Mouse (Mus musculus): ENCODE measurements around the gene Kmt5b. TPM values are rescaled to one million over a fixed set of nuclear protein-coding genes. Genes with fewer than 3 reads are reported as not detected.
A peak's percentile ranks its signal among the peaks of the same experiment; 100 is the strongest.

Kmt5b gene
- polyA plus RNA-seq, 1 experiment from 2014 or later = 56.7 TPM

GRCm38 (mm10) chr19:3743362-3743761 lies 23.9 kb upstream of the Kmt5b start:
- Histone ChIP-seq H3K9ac (replicated peaks) (peak overlapping the region; percentile 75), H3K4me1 (replicated peaks) (peaks cover 18% of the 10 kb centered on the region), H3K27me3 (no peaks in the 10 kb centered on the region), H3K4me3 (replicated peaks) (peak overlapping the region; percentile 44), H3K9me3 (no peaks in the 10 kb centered on the region), H3K27ac (0 out of 2 replicates have a peak overlapping the region, but pooled peaks have one; percentile 93), H3K4me2 (replicated peaks) (peak overlapping the region; percentile 55), H3K36me3 (no peaks in the 10 kb centered on the region)
- 79% methylated on average over 7 of the region's 7 CpGs for WGBS
- peak; percentile 58 for ATAC-seq

- Histone ChIP-seq H3K9me3 (no peaks in the 10 kb centered on the region), H3K9ac (replicated peaks) (peak overlapping the region; percentile 75), H3K4me2 (replicated peaks) (peak overlapping the region; percentile 55), H3K4me1 (replicated peaks) (peaks cover 18% of the 10 kb centered on the region), H3K27me3 (no peaks in the 10 kb centered on the region), H3K36me3 (no peaks in the 10 kb centered on the region), H3K27ac (peak overlapping the region; percentile 93), H3K4me3 (replicated peaks) (peak overlapping the region; percentile 44)
- peak; percentile 80 for ATAC-seq
- WGBS = 3% methylated on average over 13 of the region's 13 CpGs
Observed at GRCm38 (mm10) chr19:3743851-3744512, 23.2 kb upstream of the Kmt5b start.

- H3K36me3 ChIP-seq = no peaks in the 10 kb centered on the region
- no peaks in the 10 kb centered on the region for H3K4me1 ChIP-seq (replicated peaks)
- no peak overlapping the region for H3K9ac ChIP-seq (replicated peaks)
- no peaks in the 10 kb centered on the region for H3K9me3 ChIP-seq
- ATAC-seq = no peak
- H3K27ac ChIP-seq = no peak overlapping the region
- no peak overlapping the region for H3K4me2 ChIP-seq (replicated peaks)
- WGBS = 64% methylated on average over 8 of the region's 8 CpGs
- H3K27me3 ChIP-seq = no peaks in the 10 kb centered on the region
- H3K4me3 ChIP-seq (replicated peaks) = no peak overlapping the region
Observed at GRCm38 (mm10) chr19:3752621-3753239, 14.5 kb upstream of the Kmt5b start.

GRCm38 (mm10) chr19:3753240-3753633 lies 14.0 kb upstream of the Kmt5b start:
- H3K9ac ChIP-seq (replicated peaks) = no peak overlapping the region
- no peak for ATAC-seq
- WGBS = 92% methylated on average over 1 of the region's 1 CpGs

GRCm38 (mm10) chr19:3753738-3754137 lies 13.5 kb upstream of the Kmt5b start:
- H3K9me3 ChIP-seq = no peaks in the 10 kb centered on the region
- no peaks in the 10 kb centered on the region for H3K4me1 ChIP-seq (replicated peaks)
- H3K27me3 ChIP-seq = no peaks in the 10 kb centered on the region
- 53% methylated on average over 8 of the region's 8 CpGs for WGBS
- H3K4me2 ChIP-seq (replicated peaks) = no peak overlapping the region
- H3K9ac ChIP-seq (replicated peaks) = no peak overlapping the region
- no peaks in the 10 kb centered on the region for H3K36me3 ChIP-seq
- no peak overlapping the region for H3K4me3 ChIP-seq (replicated peaks)
- H3K27ac ChIP-seq = no peak overlapping the region
- no peak for ATAC-seq

More at GRCm38 (mm10) chr19:3753240-3753633, 14.0 kb upstream of the Kmt5b start:
- Histone ChIP-seq H3K27ac (no peak overlapping the region), H3K4me3 (replicated peaks) (no peak overlapping the region), H3K36me3 (no peaks in the 10 kb centered on the region), H3K4me2 (replicated peaks) (no peak overlapping the region), H3K27me3 (no peaks in the 10 kb centered on the region), H3K9me3 (no peaks in the 10 kb centered on the region), H3K4me1 (replicated peaks) (no peaks in the 10 kb centered on the region)

GRCm38 (mm10) chr19:3757861-3758260 lies 9.4 kb upstream of the Kmt5b start:
- no peak overlapping the region for H3K4me2 ChIP-seq (replicated peaks)
- ATAC-seq = no peak
- no peaks in the 10 kb centered on the region for H3K27me3 ChIP-seq
- H3K27ac ChIP-seq = no peak overlapping the region
- no peaks in the 10 kb centered on the region for H3K36me3 ChIP-seq
- H3K9me3 ChIP-seq = no peaks in the 10 kb centered on the region; the same call in 1 of the 2 replicates
- WGBS = 50% methylated on average over 1 of the region's 1 CpGs
- H3K9ac ChIP-seq (replicated peaks) = no peak overlapping the region
- H3K4me1 ChIP-seq (replicated peaks) = no peaks in the 10 kb centered on the region
- no peak overlapping the region for H3K4me3 ChIP-seq (replicated peaks)

- Histone ChIP-seq H3K4me1 (replicated peaks) (peaks cover 20% of the 10 kb centered on the region), H3K4me3 (replicated peaks) (no peak overlapping the region), H3K9me3 (no peaks in the 10 kb centered on the region; the same call in 1 of the 2 replicates), H3K27me3 (no peaks in the 10 kb centered on the region), H3K4me2 (replicated peaks) (no peak overlapping the region), H3K27ac (no peak overlapping the region), H3K36me3 (0 out of 2 replicates have a peak, but pooled peaks cover 4% of the 10 kb centered on the region), H3K9ac (replicated peaks) (no peak overlapping the region)
- WGBS = 86% methylated on average over 4 of the region's 4 CpGs
- no peak for ATAC-seq
Observed at GRCm38 (mm10) chr19:3765221-3765820, 1.9 kb upstream of the Kmt5b start.

- Histone ChIP-seq H3K9me3 (no peaks in the 10 kb centered on the region), H3K4me3 (replicated peaks) (no peak overlapping the region), H3K9ac (replicated peaks) (0 out of 2 replicates have a peak overlapping the region, but pooled peaks have one; percentile 100), H3K4me1 (replicated peaks) (peaks cover 27% of the 10 kb centered on the region), H3K4me2 (replicated peaks) (peak overlapping the region; percentile 92), H3K27me3 (no peaks in the 10 kb centered on the region), H3K36me3 (0 out of 2 replicates have a peak, but pooled peaks cover 4% of the 10 kb centered on the region), H3K27ac (peak overlapping the region; percentile 100; the same call in 1 of the 2 replicates)
- no peak for ATAC-seq
- WGBS = 89% methylated on average over 5 of the region's 5 CpGs
Observed at GRCm38 (mm10) chr19:3766378-3766777, 843 bp upstream of the Kmt5b start.

GRCm38 (mm10) chr19:3767781-3768696 lies 818 bp downstream of the Kmt5b start:
- peak overlapping the region; percentile 96 for H3K4me3 ChIP-seq (replicated peaks)
- under 1% methylated on average over 110 of the region's 111 CpGs for WGBS
- peak; percentile 83 for ATAC-seq
- H3K27ac ChIP-seq = peak overlapping the region; percentile 100
- H3K36me3 ChIP-seq = 0 out of 2 replicates have a peak, but pooled peaks cover 4% of the 10 kb centered on the region
- H3K4me1 ChIP-seq (replicated peaks) = peaks cover 27% of the 10 kb centered on the region
- peak overlapping the region; percentile 92 for H3K4me2 ChIP-seq (replicated peaks)
- no peaks in the 10 kb centered on the region for H3K27me3 ChIP-seq
- H3K9me3 ChIP-seq = no peaks in the 10 kb centered on the region
- peak overlapping the region; percentile 100 for H3K9ac ChIP-seq (replicated peaks)

- Histone ChIP-seq H3K27me3 (no peaks in the 10 kb centered on the region), H3K36me3 (peaks cover 12% of the 10 kb centered on the region), H3K4me1 (replicated peaks) (peaks cover 27% of the 10 kb centered on the region), H3K27ac (peak overlapping the region; percentile 100), H3K4me3 (replicated peaks) (peak overlapping the region; percentile 96), H3K9me3 (no peaks in the 10 kb centered on the region), H3K9ac (replicated peaks) (peak overlapping the region; percentile 100), H3K4me2 (replicated peaks) (peak overlapping the region; percentile 92)
- ATAC-seq = peak; percentile 88
- WGBS = 2% methylated on average over 60 of the region's 60 CpGs
Observed at GRCm38 (mm10) chr19:3768697-3769383, 1.6 kb downstream of the Kmt5b start.

- no peaks in the 10 kb centered on the region for H3K9me3 ChIP-seq
- ATAC-seq = no peak
- 85% methylated on average over 6 of the region's 6 CpGs for WGBS
- H3K4me2 ChIP-seq (replicated peaks) = peak overlapping the region; percentile 92
- H3K36me3 ChIP-seq = peaks cover 17% of the 10 kb centered on the region
- no peaks in the 10 kb centered on the region for H3K27me3 ChIP-seq
- H3K4me3 ChIP-seq (replicated peaks) = peak overlapping the region; percentile 96
- 0 out of 2 replicates have a peak overlapping the region, but pooled peaks have one; percentile 100 for H3K9ac ChIP-seq (replicated peaks)
- H3K4me1 ChIP-seq (replicated peaks) = peaks cover 27% of the 10 kb centered on the region
- no peak overlapping the region for H3K27ac ChIP-seq
Observed at GRCm38 (mm10) chr19:3769533-3769932, 2.3 kb downstream of the Kmt5b start.

Data from midbrain, embryonic 13.5 days (tissue).